Mouse (Mus musculus): ENCODE results near the gene Pbld1. TPM values are rescaled to one million over a fixed set of nuclear protein-coding genes. Genes with fewer than 3 reads are reported as not detected.

The Pbld1 gene
- 0.62 and 0.99 TPM in 2 replicates for polyA plus RNA-seq (2015; fragmentation: Nextera tagmentation; extraction: Ambion mirVana)

- Histone ChIP-seq H3K4me2 (ENCODE audit: low read length) (no peak within 1 kb of the TSS), H3K9me3 (ENCODE audit: control insufficient read depth, low read length) (no peaks in the 10 kb centered on the region), H3K27me3 (replicated peaks; ENCODE audit: control insufficient read depth, insufficient read depth, low read length) (no peaks in the 10 kb centered on the region), H3K27ac (ENCODE audit: low read length) (no peak within 1 kb of the TSS), H3K4me3 (replicated peaks; ENCODE audit: low read length) (no peak within 1 kb of the TSS), H3K9ac (replicated peaks; ENCODE audit: low read depth, low read length) (no peak within 1 kb of the TSS), H3K4me1 (replicated peaks; ENCODE audit: control insufficient read depth, insufficient read depth, low read length) (no peaks in the 10 kb centered on the region), H3K36me3 (ENCODE audit: control insufficient read depth, insufficient read depth) (no peaks in the 10 kb centered on the region)
- ATAC-seq = no peak
- WGBS = 85% methylated on average over 2 of the region's 2 CpGs
Observed at GRCm38 (mm10) chr10:63059862-63060261, at the start of gene Pbld1. Gene Pbld1 (plus strand): TSS chr10:63060162.

- H3K27me3 ChIP-seq (replicated peaks; ENCODE audit: control insufficient read depth, insufficient read depth, low read length) = no peaks in the 10 kb centered on the region
- H3K9ac ChIP-seq (replicated peaks; ENCODE audit: low read depth, low read length) = no peak overlapping the region
- WGBS = 85% methylated on average over 4 of the region's 4 CpGs
- H3K4me2 ChIP-seq (ENCODE audit: low read length) = no peak overlapping the region
- H3K36me3 ChIP-seq (ENCODE audit: control insufficient read depth, insufficient read depth) = peaks cover 59% of the 10 kb centered on the region
- no peaks in the 10 kb centered on the region for H3K9me3 ChIP-seq (ENCODE audit: control insufficient read depth, low read length)
- no peak for ATAC-seq
- no peak overlapping the region for H3K27ac ChIP-seq (ENCODE audit: low read length)
- no peaks in the 10 kb centered on the region for H3K4me1 ChIP-seq (replicated peaks; ENCODE audit: control insufficient read depth, insufficient read depth, low read length)
- no peak overlapping the region for H3K4me3 ChIP-seq (replicated peaks; ENCODE audit: low read length)
Observed at GRCm38 (mm10) chr10:63010268-63010667, 49.7 kb upstream of the Pbld1 start.

GRCm38 (mm10) chr10:63011556-63011955 is 48.4 kb upstream of the Pbld1 start:
- Histone ChIP-seq H3K4me3 (replicated peaks; ENCODE audit: low read length) (no peak overlapping the region), H3K4me2 (ENCODE audit: low read length) (no peak overlapping the region), H3K9me3 (ENCODE audit: control insufficient read depth, low read length) (no peaks in the 10 kb centered on the region), H3K36me3 (ENCODE audit: control insufficient read depth, insufficient read depth) (peaks cover 62% of the 10 kb centered on the region), H3K27ac (ENCODE audit: low read length) (no peak overlapping the region), H3K27me3 (replicated peaks; ENCODE audit: control insufficient read depth, insufficient read depth, low read length) (no peaks in the 10 kb centered on the region), H3K4me1 (replicated peaks; ENCODE audit: control insufficient read depth, insufficient read depth, low read length) (no peaks in the 10 kb centered on the region), H3K9ac (replicated peaks; ENCODE audit: low read depth, low read length) (no peak overlapping the region)
- WGBS = 85% methylated on average over 6 of the region's 6 CpGs
- no peak for ATAC-seq

GRCm38 (mm10) chr10:63013476-63013875 is 46.5 kb upstream of the Pbld1 start:
- Histone ChIP-seq H3K4me1 (replicated peaks; ENCODE audit: control insufficient read depth, insufficient read depth, low read length) (peaks cover 3% of the 10 kb centered on the region), H3K27me3 (replicated peaks; ENCODE audit: control insufficient read depth, insufficient read depth, low read length) (no peaks in the 10 kb centered on the region), H3K27ac (ENCODE audit: low read length) (no peak overlapping the region), H3K4me2 (ENCODE audit: low read length) (no peak overlapping the region), H3K9ac (replicated peaks; ENCODE audit: low read depth, low read length) (no peak overlapping the region), H3K4me3 (replicated peaks; ENCODE audit: low read length) (no peak overlapping the region), H3K9me3 (ENCODE audit: control insufficient read depth, low read length) (no peaks in the 10 kb centered on the region), H3K36me3 (ENCODE audit: control insufficient read depth, insufficient read depth) (peaks cover 58% of the 10 kb centered on the region)
- WGBS = 57% methylated on average over 3 of the region's 3 CpGs
- no peak for ATAC-seq

GRCm38 (mm10) chr10:63014168-63014567 is 45.8 kb upstream of the Pbld1 start:
- no peaks in the 10 kb centered on the region for H3K27me3 ChIP-seq (replicated peaks; ENCODE audit: control insufficient read depth, insufficient read depth, low read length)
- no peak for ATAC-seq
- WGBS = 77% methylated on average over 9 of the region's 9 CpGs
- H3K9ac ChIP-seq (replicated peaks; ENCODE audit: low read depth, low read length) = no peak overlapping the region
- no peak overlapping the region for H3K4me3 ChIP-seq (replicated peaks; ENCODE audit: low read length)
- H3K27ac ChIP-seq (ENCODE audit: low read length) = no peak overlapping the region
- H3K4me1 ChIP-seq (replicated peaks; ENCODE audit: control insufficient read depth, insufficient read depth, low read length) = peaks cover 6% of the 10 kb centered on the region
- H3K9me3 ChIP-seq (ENCODE audit: control insufficient read depth, low read length) = no peaks in the 10 kb centered on the region
- H3K36me3 ChIP-seq (ENCODE audit: control insufficient read depth, insufficient read depth) = peaks cover 55% of the 10 kb centered on the region
- H3K4me2 ChIP-seq (ENCODE audit: low read length) = no peak overlapping the region

DNA sequence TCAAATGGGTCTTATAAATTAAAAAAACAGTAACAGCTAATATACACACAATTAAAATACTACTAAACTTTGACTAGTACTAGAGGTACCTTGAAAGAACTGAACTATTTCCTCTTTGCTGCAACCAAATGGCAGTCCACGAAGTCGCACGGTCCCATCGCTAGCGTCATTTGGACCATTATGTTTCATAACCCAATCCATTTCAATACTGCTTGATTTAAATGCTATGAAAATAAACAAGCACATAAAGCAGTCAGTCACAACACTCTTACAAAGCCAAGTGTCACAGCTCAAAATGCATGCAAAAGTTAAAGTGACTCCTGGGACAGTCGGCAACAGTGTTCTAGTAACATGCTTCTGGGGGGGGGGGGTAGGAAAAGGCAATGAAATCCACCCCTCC is 40.7 kb upstream of the Pbld1 start:
- peaks cover 28% of the 10 kb centered on the region for H3K4me1 ChIP-seq (replicated peaks; ENCODE audit: control insufficient read depth, insufficient read depth, low read length)
- H3K27ac ChIP-seq (ENCODE audit: low read length) = no peak overlapping the region
- 74% methylated on average over 6 of the region's 6 CpGs for WGBS
- H3K9ac ChIP-seq (replicated peaks; ENCODE audit: low read depth, low read length) = no peak overlapping the region
- no peak overlapping the region for H3K4me3 ChIP-seq (replicated peaks; ENCODE audit: low read length)
- peaks cover 21% of the 10 kb centered on the region for H3K36me3 ChIP-seq (ENCODE audit: control insufficient read depth, insufficient read depth)
- ATAC-seq = no peak
- no peak overlapping the region for H3K4me2 ChIP-seq (ENCODE audit: low read length)
- H3K27me3 ChIP-seq (replicated peaks; ENCODE audit: control insufficient read depth, insufficient read depth, low read length) = no peaks in the 10 kb centered on the region
- no peaks in the 10 kb centered on the region for H3K9me3 ChIP-seq (ENCODE audit: control insufficient read depth, low read length)

GRCm38 (mm10) chr10:63021702-63022101 is 38.3 kb upstream of the Pbld1 start:
- Histone ChIP-seq H3K9ac (replicated peaks; ENCODE audit: low read depth, low read length) (peak overlapping the region; percentile 99), H3K4me2 (ENCODE audit: low read length) (peak overlapping the region; percentile 78), H3K4me1 (replicated peaks; ENCODE audit: control insufficient read depth, insufficient read depth, low read length) (peaks cover 46% of the 10 kb centered on the region), H3K36me3 (ENCODE audit: control insufficient read depth, insufficient read depth) (peaks cover 7% of the 10 kb centered on the region; the same call in 1 of the 2 replicates), H3K27me3 (replicated peaks; ENCODE audit: control insufficient read depth, insufficient read depth, low read length) (no peaks in the 10 kb centered on the region), H3K27ac (ENCODE audit: low read length) (no peak overlapping the region), H3K4me3 (replicated peaks; ENCODE audit: low read length) (peak overlapping the region; percentile 89), H3K9me3 (ENCODE audit: control insufficient read depth, low read length) (no peaks in the 10 kb centered on the region)
- ATAC-seq = no peak
- 26% methylated on average over 4 of the region's 4 CpGs for WGBS

GRCm38 (mm10) chr10:63022541-63023120 is 37.3 kb upstream of the Pbld1 start:
- ATAC-seq = no peak
- peaks cover 50% of the 10 kb centered on the region for H3K4me1 ChIP-seq (replicated peaks; ENCODE audit: control insufficient read depth, insufficient read depth, low read length)
- peak overlapping the region; percentile 99 for H3K9ac ChIP-seq (replicated peaks; ENCODE audit: low read depth, low read length)
- H3K9me3 ChIP-seq (ENCODE audit: control insufficient read depth, low read length) = no peaks in the 10 kb centered on the region
- under 1% methylated on average over 27 of the region's 27 CpGs for WGBS
- H3K27me3 ChIP-seq (replicated peaks; ENCODE audit: control insufficient read depth, insufficient read depth, low read length) = no peaks in the 10 kb centered on the region
- H3K4me2 ChIP-seq (ENCODE audit: low read length) = peak overlapping the region; percentile 78
- peak overlapping the region; percentile 100 for H3K27ac ChIP-seq (ENCODE audit: low read length)
- no peaks in the 10 kb centered on the region for H3K36me3 ChIP-seq (ENCODE audit: control insufficient read depth, insufficient read depth)
- H3K4me3 ChIP-seq (replicated peaks; ENCODE audit: low read length) = peak overlapping the region; percentile 89

GRCm38 (mm10) chr10:63023121-63023748 is 36.7 kb upstream of the Pbld1 start:
- Histone ChIP-seq H3K27ac (ENCODE audit: low read length) (peak overlapping the region; percentile 100), H3K4me2 (ENCODE audit: low read length) (peak overlapping the region; percentile 78), H3K4me1 (replicated peaks; ENCODE audit: control insufficient read depth, insufficient read depth, low read length) (peaks cover 50% of the 10 kb centered on the region), H3K9ac (replicated peaks; ENCODE audit: low read depth, low read length) (peak overlapping the region; percentile 99), H3K9me3 (ENCODE audit: control insufficient read depth, low read length) (no peaks in the 10 kb centered on the region), H3K27me3 (replicated peaks; ENCODE audit: control insufficient read depth, insufficient read depth, low read length) (no peaks in the 10 kb centered on the region), H3K4me3 (replicated peaks; ENCODE audit: low read length) (peak overlapping the region; percentile 89), H3K36me3 (ENCODE audit: control insufficient read depth, insufficient read depth) (no peaks in the 10 kb centered on the region)
- WGBS = under 1% methylated on average over 64 of the region's 68 CpGs
- peak; percentile 29 for ATAC-seq

Measured in forebrain, embryonic 16.5 days (tissue).